Mouse (Mus musculus): ENCODE measurements around the gene Etv5. TPM values are rescaled to one million over a fixed set of nuclear protein-coding genes. Genes with fewer than 3 reads are reported as not detected.

Gene Etv5
- total and polyA plus RNA-seq, 2 experiments from 2014 or later = 34.1 to 57.6 TPM

- Histone ChIP-seq H3K4me2 (ENCODE audit: low read depth, low read length) (no peak overlapping the region), H3K4me1 (ENCODE audit: insufficient read depth, low read length) (no peaks in the 10 kb centered on the region), H3K27me3 (ENCODE audit: insufficient read depth, low read length) (no peaks in the 10 kb centered on the region), H3K9me3 (ENCODE audit: low read length) (no peaks in the 10 kb centered on the region), H3K9ac (replicated peaks; ENCODE audit: low read length) (no peak overlapping the region), H3K36me3 (ENCODE audit: insufficient read depth, low read length) (peaks cover 2% of the 10 kb centered on the region; the same call in 1 of the 2 replicates), H3K27ac (no peak overlapping the region), H3K4me3 (ENCODE audit: low read length) (no peak overlapping the region)
- TF ChIP-seq CTCF (IDR thresholded peaks at IDR 0.05; ENCODE audit: low read depth) = no peak
- DNase-seq (ENCODE audit: low spot score) (no peak), ATAC-seq (no peak)
- 84% methylated on average over 8 of the region's 8 CpGs for WGBS
Measured at GRCm38 (mm10) chr16:22408642-22409360, 30.7 kb downstream of the Etv5 start.

DNA sequence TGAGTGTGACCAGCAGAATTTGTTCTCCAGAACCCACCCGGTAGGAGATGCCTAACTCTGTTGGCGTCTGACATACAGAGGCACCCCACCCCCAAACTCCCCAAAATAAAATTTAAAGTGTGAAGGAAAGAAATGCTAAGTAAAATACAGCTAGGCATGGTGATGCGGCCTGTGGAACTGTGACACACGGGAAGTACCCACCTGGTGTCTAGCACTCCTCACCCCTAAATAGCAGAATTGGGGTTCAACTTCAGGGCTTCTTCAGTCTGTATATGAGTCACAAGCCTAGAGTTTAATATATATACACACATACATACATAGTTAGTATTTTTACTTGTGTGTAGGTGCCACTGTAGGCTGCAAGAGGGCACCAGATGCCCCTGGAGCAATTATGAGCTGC is 32.8 kb downstream of the Etv5 start:
- no peak for TF ChIP-seq CTCF (IDR thresholded peaks at IDR 0.05; ENCODE audit: low read depth)
- ATAC-seq (no peak), DNase-seq (ENCODE audit: low spot score) (no peak)
- no peaks in the 10 kb centered on the region for H3K27me3 ChIP-seq (ENCODE audit: insufficient read depth, low read length)
- no peak overlapping the region for H3K4me2 ChIP-seq (ENCODE audit: low read depth, low read length)
- H3K4me3 ChIP-seq (ENCODE audit: low read length) = no peak overlapping the region
- H3K9ac ChIP-seq (replicated peaks; ENCODE audit: low read length) = no peak overlapping the region
- WGBS = 87% methylated on average over 4 of the region's 4 CpGs
- no peaks in the 10 kb centered on the region for H3K9me3 ChIP-seq (ENCODE audit: low read length)
- no peak overlapping the region for H3K27ac ChIP-seq
- H3K36me3 ChIP-seq (ENCODE audit: insufficient read depth, low read length) = no peaks in the 10 kb centered on the region
- no peaks in the 10 kb centered on the region for H3K4me1 ChIP-seq (ENCODE audit: insufficient read depth, low read length)

DNA sequence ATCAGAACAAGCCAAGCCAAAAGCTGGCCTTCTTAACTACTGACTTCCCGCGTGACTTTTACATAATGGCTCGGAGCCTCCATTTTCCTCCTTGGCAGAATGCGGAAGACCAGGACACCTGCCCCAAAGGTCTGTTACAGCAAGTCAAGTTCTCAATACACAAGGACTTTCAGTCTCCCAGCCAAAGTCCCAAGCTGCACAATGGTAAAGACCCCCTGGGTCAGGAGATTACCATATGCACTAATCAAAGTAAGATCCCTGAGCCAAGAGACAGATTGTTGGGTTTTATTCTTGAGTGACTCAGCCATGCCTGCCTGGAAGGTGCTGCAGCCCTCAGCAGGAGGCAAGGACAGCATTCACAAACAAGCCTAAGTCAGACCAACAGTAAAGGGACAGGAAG is 33.5 kb downstream of the Etv5 start:
- H3K9me3 ChIP-seq (ENCODE audit: low read length) = no peaks in the 10 kb centered on the region
- H3K9ac ChIP-seq (replicated peaks; ENCODE audit: low read length) = no peak overlapping the region
- no peak overlapping the region for H3K4me2 ChIP-seq (ENCODE audit: low read depth, low read length)
- no peak overlapping the region for H3K4me3 ChIP-seq (ENCODE audit: low read length)
- DNase-seq (ENCODE audit: low spot score) = no peak
- TF ChIP-seq CTCF (IDR thresholded peaks at IDR 0.05; ENCODE audit: low read depth) = no peak
- 0 out of 2 replicates have a peak, but pooled peaks have one; percentile 21 for ATAC-seq
- H3K4me1 ChIP-seq (ENCODE audit: insufficient read depth, low read length) = no peaks in the 10 kb centered on the region
- no peak overlapping the region for H3K27ac ChIP-seq
- H3K27me3 ChIP-seq (ENCODE audit: insufficient read depth, low read length) = no peaks in the 10 kb centered on the region
- H3K36me3 ChIP-seq (ENCODE audit: insufficient read depth, low read length) = no peaks in the 10 kb centered on the region
- 57% methylated on average over 4 of the region's 4 CpGs for WGBS

DNA sequence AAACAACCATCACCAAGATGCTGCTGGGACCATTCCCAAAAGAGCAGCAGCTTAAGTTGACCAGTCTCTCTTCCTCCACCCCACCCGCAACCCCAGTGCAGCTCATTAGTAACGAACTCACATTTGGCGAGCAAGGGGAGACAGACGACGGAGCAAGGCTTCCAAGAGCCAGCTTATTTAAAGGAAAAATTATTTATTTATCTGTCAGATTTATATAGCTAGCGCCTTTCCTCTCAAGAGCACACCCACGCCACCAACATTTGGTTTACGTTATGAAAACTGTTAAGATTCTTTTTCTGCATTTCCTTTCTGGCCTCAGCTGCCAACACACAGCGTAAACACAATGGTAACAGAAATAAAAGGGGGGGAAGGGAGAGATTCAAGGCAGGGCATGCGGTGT is 34.0 kb downstream of the Etv5 start:
- ATAC-seq = no peak
- Histone ChIP-seq H3K4me2 (ENCODE audit: low read depth, low read length) (no peak overlapping the region), H3K27me3 (ENCODE audit: insufficient read depth, low read length) (no peaks in the 10 kb centered on the region), H3K4me3 (ENCODE audit: low read length) (no peak overlapping the region), H3K9ac (replicated peaks; ENCODE audit: low read length) (no peak overlapping the region), H3K27ac (no peak overlapping the region), H3K4me1 (ENCODE audit: insufficient read depth, low read length) (no peaks in the 10 kb centered on the region), H3K36me3 (ENCODE audit: insufficient read depth, low read length) (no peaks in the 10 kb centered on the region), H3K9me3 (ENCODE audit: low read length) (no peaks in the 10 kb centered on the region)
- DNase-seq (ENCODE audit: low spot score) = no peak
- 51% methylated on average over 10 of the region's 10 CpGs for WGBS
- no peak for TF ChIP-seq CTCF (IDR thresholded peaks at IDR 0.05; ENCODE audit: low read depth)

GRCm38 (mm10) chr16:22403715-22404114 is 35.8 kb downstream of the Etv5 start:
- Histone ChIP-seq H3K4me1 (ENCODE audit: insufficient read depth, low read length) (no peaks in the 10 kb centered on the region), H3K4me3 (ENCODE audit: low read length) (no peak overlapping the region), H3K9me3 (ENCODE audit: low read length) (no peaks in the 10 kb centered on the region), H3K9ac (replicated peaks; ENCODE audit: low read length) (no peak overlapping the region), H3K27me3 (ENCODE audit: insufficient read depth, low read length) (no peaks in the 10 kb centered on the region), H3K4me2 (ENCODE audit: low read depth, low read length) (no peak overlapping the region), H3K36me3 (ENCODE audit: insufficient read depth, low read length) (peaks cover 5% of the 10 kb centered on the region; the same call in 1 of the 2 replicates), H3K27ac (no peak overlapping the region)
- no peak for ATAC-seq
- TF ChIP-seq CTCF (IDR thresholded peaks at IDR 0.05; ENCODE audit: low read depth) = no peak
- 92% methylated on average over 4 of the region's 4 CpGs for WGBS
- DNase-seq (ENCODE audit: low spot score) = no peak

- H3K4me2 ChIP-seq (ENCODE audit: low read depth, low read length) = no peak overlapping the region
- no peak overlapping the region for H3K27ac ChIP-seq
- DNase-seq (ENCODE audit: low spot score) = no peak
- no peak for TF ChIP-seq CTCF (IDR thresholded peaks at IDR 0.05; ENCODE audit: low read depth)
- H3K4me3 ChIP-seq (ENCODE audit: low read length) = no peak overlapping the region
- H3K4me1 ChIP-seq (ENCODE audit: insufficient read depth, low read length) = no peaks in the 10 kb centered on the region
- H3K36me3 ChIP-seq (ENCODE audit: insufficient read depth, low read length) = peaks cover 5% of the 10 kb centered on the region; the same call in 1 of the 2 replicates
- no peak overlapping the region for H3K9ac ChIP-seq (replicated peaks; ENCODE audit: low read length)
- no peaks in the 10 kb centered on the region for H3K9me3 ChIP-seq (ENCODE audit: low read length)
- ATAC-seq = no peak
- no peaks in the 10 kb centered on the region for H3K27me3 ChIP-seq (ENCODE audit: insufficient read depth, low read length)
Measured at GRCm38 (mm10) chr16:22402600-22402999, 36.9 kb downstream of the Etv5 start.

DNA sequence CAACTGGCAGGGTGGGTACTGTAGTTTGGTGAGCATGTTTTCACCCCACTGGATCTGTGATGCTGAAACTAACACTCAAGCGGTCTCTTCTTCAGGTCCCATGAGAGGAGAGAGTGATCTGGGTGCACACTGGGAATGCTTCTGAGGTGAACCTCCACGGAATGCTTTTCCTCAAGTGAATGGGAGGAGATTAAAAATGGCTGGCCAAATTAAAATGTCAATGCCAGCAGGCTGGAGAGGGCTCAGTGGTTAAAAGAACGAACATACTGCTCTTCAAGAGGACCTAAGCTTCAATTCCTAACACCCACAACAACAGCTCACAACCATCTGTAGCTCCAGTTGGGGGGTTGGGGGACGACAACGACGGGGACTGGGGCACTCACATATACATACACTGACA is 39.3 kb downstream of the Etv5 start:
- no peak overlapping the region for H3K27ac ChIP-seq
- no peaks in the 10 kb centered on the region for H3K27me3 ChIP-seq (ENCODE audit: insufficient read depth, low read length)
- H3K9me3 ChIP-seq (ENCODE audit: low read length) = no peaks in the 10 kb centered on the region
- no peak overlapping the region for H3K9ac ChIP-seq (replicated peaks; ENCODE audit: low read length)
- H3K36me3 ChIP-seq (ENCODE audit: insufficient read depth, low read length) = peaks cover 5% of the 10 kb centered on the region; the same call in 1 of the 2 replicates
- DNase-seq (ENCODE audit: low spot score) (no peak), ATAC-seq (no peak)
- no peaks in the 10 kb centered on the region for H3K4me1 ChIP-seq (ENCODE audit: insufficient read depth, low read length)
- no peak overlapping the region for H3K4me3 ChIP-seq (ENCODE audit: low read length)
- WGBS = 78% methylated on average over 6 of the region's 6 CpGs
- no peak for TF ChIP-seq CTCF (IDR thresholded peaks at IDR 0.05; ENCODE audit: low read depth)
- H3K4me2 ChIP-seq (ENCODE audit: low read depth, low read length) = no peak overlapping the region
